Mouse (Mus musculus): ENCODE measurements around the gene Tbx2. TPM values are rescaled to one million over a fixed set of nuclear protein-coding genes. Genes with fewer than 3 reads are reported as not detected.

Gene Tbx2
- polyA plus RNA-seq (2016; fragmentation: Nextera tagmentation; extraction: Ambion mirVana) = 4.7 and 5.3 TPM in 2 replicates

GRCm38 (mm10) chr11:85832231-85832924 lies at the start of gene Tbx2:
Tbx2 (plus strand) TSS chr11:85832551.
- H3K27me3 ChIP-seq (replicated peaks) = peaks cover 96% of the 10 kb centered on the region
- peak within 1 kb of the TSS; percentile 72 for H3K4me2 ChIP-seq (replicated peaks)
- no peaks in the 10 kb centered on the region for H3K36me3 ChIP-seq
- peak within 1 kb of the TSS; percentile 65 for H3K9ac ChIP-seq
- WGBS = under 1% methylated on average over 50 of the region's 52 CpGs
- no peaks in the 10 kb centered on the region for H3K9me3 ChIP-seq
- peaks cover 34% of the 10 kb centered on the region for H3K4me1 ChIP-seq
- H3K27ac ChIP-seq = no peak within 1 kb of the TSS
- ATAC-seq (ENCODE audit: low FRiP score, low read depth) = 0 out of 2 replicates have a peak, but pooled peaks have one; percentile 33
- H3K4me3 ChIP-seq = peak within 1 kb of the TSS; percentile 46

GRCm38 (mm10) chr11:85786113-85786718 lies 46.1 kb upstream of the Tbx2 start:
- no peak overlapping the region for H3K4me2 ChIP-seq (replicated peaks)
- no peaks in the 10 kb centered on the region for H3K27me3 ChIP-seq (replicated peaks)
- no peaks in the 10 kb centered on the region for H3K36me3 ChIP-seq
- ATAC-seq (ENCODE audit: low FRiP score, low read depth) = no peak
- H3K27ac ChIP-seq = no peak overlapping the region
- H3K4me1 ChIP-seq = peaks cover 4% of the 10 kb centered on the region; the same call in 1 of the 2 replicates
- H3K9ac ChIP-seq = no peak overlapping the region
- 78% methylated on average over 3 of the region's 3 CpGs for WGBS
- no peaks in the 10 kb centered on the region for H3K9me3 ChIP-seq
- no peak overlapping the region for H3K4me3 ChIP-seq

GRCm38 (mm10) chr11:85789750-85790149 lies 42.6 kb upstream of the Tbx2 start:
- no peaks in the 10 kb centered on the region for H3K36me3 ChIP-seq
- H3K9me3 ChIP-seq = no peaks in the 10 kb centered on the region
- no peak overlapping the region for H3K27ac ChIP-seq
- no peaks in the 10 kb centered on the region for H3K27me3 ChIP-seq (replicated peaks)
- no peak overlapping the region for H3K4me3 ChIP-seq
- H3K4me1 ChIP-seq = peaks cover 4% of the 10 kb centered on the region; the same call in 1 of the 2 replicates
- 90% methylated on average over 7 of the region's 7 CpGs for WGBS
- ATAC-seq (ENCODE audit: low FRiP score, low read depth) = no peak
- no peak overlapping the region for H3K4me2 ChIP-seq (replicated peaks)
- no peak overlapping the region for H3K9ac ChIP-seq

GRCm38 (mm10) chr11:85790267-85790666 lies 42.1 kb upstream of the Tbx2 start:
- Histone ChIP-seq H3K4me3 (no peak overlapping the region), H3K9me3 (no peaks in the 10 kb centered on the region), H3K4me1 (peaks cover 4% of the 10 kb centered on the region; the same call in 1 of the 2 replicates), H3K27me3 (replicated peaks) (no peaks in the 10 kb centered on the region), H3K27ac (no peak overlapping the region), H3K4me2 (replicated peaks) (no peak overlapping the region), H3K36me3 (no peaks in the 10 kb centered on the region), H3K9ac (no peak overlapping the region)
- ATAC-seq (ENCODE audit: low FRiP score, low read depth) = no peak
- 85% methylated on average over 2 of the region's 2 CpGs for WGBS

GRCm38 (mm10) chr11:85791212-85791611 lies 41.1 kb upstream of the Tbx2 start:
- WGBS = 74% methylated on average over 1 of the region's 1 CpGs
- Histone ChIP-seq H3K4me1 (no peaks in the 10 kb centered on the region), H3K9ac (no peak overlapping the region), H3K27ac (no peak overlapping the region), H3K27me3 (replicated peaks) (no peaks in the 10 kb centered on the region), H3K9me3 (no peaks in the 10 kb centered on the region), H3K36me3 (no peaks in the 10 kb centered on the region), H3K4me3 (no peak overlapping the region), H3K4me2 (replicated peaks) (no peak overlapping the region)
- no peak for ATAC-seq (ENCODE audit: low FRiP score, low read depth)

GRCm38 (mm10) chr11:85792534-85793215 lies 39.7 kb upstream of the Tbx2 start:
- ATAC-seq (ENCODE audit: low FRiP score, low read depth) = no peak
- no peaks in the 10 kb centered on the region for H3K27me3 ChIP-seq (replicated peaks)
- 73% methylated on average over 12 of the region's 12 CpGs for WGBS

GRCm38 (mm10) chr11:85799456-85799855 lies 32.9 kb upstream of the Tbx2 start:
- no peak overlapping the region for H3K4me3 ChIP-seq
- no peak overlapping the region for H3K9ac ChIP-seq
- no peaks in the 10 kb centered on the region for H3K4me1 ChIP-seq
- no peak overlapping the region for H3K4me2 ChIP-seq (replicated peaks)
- WGBS = 86% methylated on average over 4 of the region's 4 CpGs
- no peak overlapping the region for H3K27ac ChIP-seq
- H3K9me3 ChIP-seq = no peaks in the 10 kb centered on the region
- no peaks in the 10 kb centered on the region for H3K36me3 ChIP-seq
- H3K27me3 ChIP-seq (replicated peaks) = no peaks in the 10 kb centered on the region
- ATAC-seq (ENCODE audit: low FRiP score, low read depth) = no peak

More at GRCm38 (mm10) chr11:85792534-85793215, 39.7 kb upstream of the Tbx2 start:
- no peak overlapping the region for H3K27ac ChIP-seq
- no peaks in the 10 kb centered on the region for H3K36me3 ChIP-seq
- no peaks in the 10 kb centered on the region for H3K4me1 ChIP-seq
- no peaks in the 10 kb centered on the region for H3K9me3 ChIP-seq
- no peak overlapping the region for H3K4me2 ChIP-seq (replicated peaks)
- H3K9ac ChIP-seq = no peak overlapping the region
- H3K4me3 ChIP-seq = no peak overlapping the region

GRCm38 (mm10) chr11:85799856-85800255 lies 32.5 kb upstream of the Tbx2 start:
- H3K4me3 ChIP-seq = no peak overlapping the region
- no peaks in the 10 kb centered on the region for H3K36me3 ChIP-seq
- H3K27ac ChIP-seq = no peak overlapping the region
- H3K9ac ChIP-seq = no peak overlapping the region
- H3K9me3 ChIP-seq = no peaks in the 10 kb centered on the region
- no peak overlapping the region for H3K4me2 ChIP-seq (replicated peaks)
- no peak for ATAC-seq (ENCODE audit: low FRiP score, low read depth)
- WGBS = 78% methylated on average over 19 of the region's 19 CpGs
- no peaks in the 10 kb centered on the region for H3K4me1 ChIP-seq
- no peaks in the 10 kb centered on the region for H3K27me3 ChIP-seq (replicated peaks)

GRCm38 (mm10) chr11:85800380-85800779 lies 32.0 kb upstream of the Tbx2 start:
- no peak overlapping the region for H3K9ac ChIP-seq
- H3K27me3 ChIP-seq (replicated peaks) = no peaks in the 10 kb centered on the region
- H3K9me3 ChIP-seq = no peaks in the 10 kb centered on the region
- H3K4me2 ChIP-seq (replicated peaks) = no peak overlapping the region
- 86% methylated on average over 11 of the region's 11 CpGs for WGBS
- no peak for ATAC-seq (ENCODE audit: low FRiP score, low read depth)
- no peaks in the 10 kb centered on the region for H3K36me3 ChIP-seq
- H3K4me3 ChIP-seq = no peak overlapping the region
- H3K27ac ChIP-seq = no peak overlapping the region
- H3K4me1 ChIP-seq = no peaks in the 10 kb centered on the region

GRCm38 (mm10) chr11:85804048-85804447 lies 28.3 kb upstream of the Tbx2 start:
- Histone ChIP-seq H3K27me3 (replicated peaks) (no peaks in the 10 kb centered on the region), H3K9me3 (no peaks in the 10 kb centered on the region), H3K4me2 (replicated peaks) (no peak overlapping the region), H3K4me3 (no peak overlapping the region), H3K9ac (no peak overlapping the region), H3K4me1 (no peaks in the 10 kb centered on the region), H3K27ac (no peak overlapping the region), H3K36me3 (no peaks in the 10 kb centered on the region)
- 80% methylated on average over 5 of the region's 5 CpGs for WGBS
- no peak for ATAC-seq (ENCODE audit: low FRiP score, low read depth)

- Histone ChIP-seq H3K4me1 (no peaks in the 10 kb centered on the region), H3K9ac (no peak overlapping the region), H3K4me2 (replicated peaks) (no peak overlapping the region), H3K9me3 (no peaks in the 10 kb centered on the region), H3K27me3 (replicated peaks) (no peaks in the 10 kb centered on the region), H3K4me3 (no peak overlapping the region), H3K36me3 (no peaks in the 10 kb centered on the region), H3K27ac (no peak overlapping the region)
- ATAC-seq (ENCODE audit: low FRiP score, low read depth) = no peak
- WGBS = 74% methylated on average over 1 of the region's 1 CpGs
Measured at GRCm38 (mm10) chr11:85805779-85806178, 26.6 kb upstream of the Tbx2 start.

- Histone ChIP-seq H3K27ac (no peak overlapping the region), H3K4me1 (no peaks in the 10 kb centered on the region), H3K4me2 (replicated peaks) (no peak overlapping the region), H3K9ac (no peak overlapping the region), H3K27me3 (replicated peaks) (no peaks in the 10 kb centered on the region), H3K4me3 (no peak overlapping the region), H3K36me3 (no peaks in the 10 kb centered on the region), H3K9me3 (no peaks in the 10 kb centered on the region)
- ATAC-seq (ENCODE audit: low FRiP score, low read depth) = no peak
- WGBS = 88% methylated on average over 11 of the region's 11 CpGs
Measured at GRCm38 (mm10) chr11:85807353-85807752, 25.0 kb upstream of the Tbx2 start.
